Mouse (Mus musculus): Measurements from ENCODE around the gene Fam166b. TPM values are rescaled to one million over a fixed set of nuclear protein-coding genes. Genes with fewer than 3 reads are reported as not detected.

Gene Fam166b
- polyA plus RNA-seq, 1 experiment from 2014 or later, result 4.6 TPM

DNA sequence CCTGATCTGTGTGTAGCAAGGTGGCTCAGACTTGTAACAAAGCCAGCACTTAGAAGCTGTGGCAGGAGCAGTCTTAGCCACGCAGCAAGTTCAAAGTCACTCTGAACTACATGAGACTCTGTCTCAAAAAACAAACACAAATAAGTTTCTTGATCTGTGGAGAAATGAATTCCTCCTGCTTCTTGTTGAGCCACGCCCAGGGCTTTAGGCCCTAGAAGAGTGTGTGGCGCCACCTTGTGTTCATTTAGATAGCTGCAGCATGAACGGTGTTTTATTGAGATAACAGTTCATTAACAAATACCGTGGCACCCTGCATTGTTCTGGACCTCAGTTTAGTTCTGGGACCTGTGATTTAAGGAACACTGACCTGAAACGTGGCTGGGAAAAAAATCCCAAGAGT lies 8.6 kb downstream of the Fam166b start:
- no peak overlapping the region for H3K4me2 ChIP-seq (replicated peaks; ENCODE audit: low read depth, low read length)
- H3K9ac ChIP-seq (replicated peaks; ENCODE audit: low read depth), result no peak overlapping the region
- peak; percentile 96 for DNase-seq (ENCODE audit: low spot score)
- H3K36me3 ChIP-seq (ENCODE audit: insufficient read depth, low read length), result peaks cover 55% of the 10 kb centered on the region
- ATAC-seq, result peak; percentile 64
- WGBS, result under 1% methylated on average over 6 of the region's 6 CpGs
- H3K27me3 ChIP-seq (replicated peaks; ENCODE audit: insufficient read depth, low read length), result no peaks in the 10 kb centered on the region
- no peak overlapping the region for H3K4me3 ChIP-seq (ENCODE audit: low read depth, low read length)
- H3K27ac ChIP-seq (ENCODE audit: low read length), result peak overlapping the region; percentile 83
- H3K4me1 ChIP-seq (ENCODE audit: insufficient read depth, low read depth, low read length), result peaks cover 27% of the 10 kb centered on the region
- no peaks in the 10 kb centered on the region for H3K9me3 ChIP-seq (ENCODE audit: low read length)
- TF ChIP-seq EP300 (IDR thresholded peaks at IDR 0.05) (peak; percentile 77; the same call in 1 of the 2 replicates), CTCF (IDR thresholded peaks at IDR 0.05) (peak; percentile 97)

DNA sequence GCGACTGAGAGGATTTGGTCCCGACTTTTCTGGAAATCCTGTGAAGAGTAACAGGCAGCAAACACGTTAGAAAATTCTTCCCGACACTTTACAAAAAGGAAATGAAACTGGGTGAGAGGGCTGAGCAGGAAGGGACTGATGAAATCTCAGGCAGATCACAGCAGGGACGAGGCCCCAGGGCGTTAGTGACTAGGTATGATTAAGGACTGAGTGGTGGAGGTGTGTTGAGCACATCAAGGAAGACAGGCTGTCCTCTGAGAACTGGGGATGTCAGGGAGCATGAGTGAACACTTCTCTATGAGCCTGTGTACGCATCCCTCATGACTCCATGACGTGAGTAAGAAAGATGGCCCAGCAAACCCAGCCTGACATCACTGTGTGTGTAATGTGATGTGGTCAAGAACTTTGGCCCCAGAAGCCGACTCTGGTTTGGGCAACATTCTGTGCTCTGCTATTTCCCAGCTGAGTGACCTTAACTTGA lies 9.1 kb downstream of the Fam166b start:
- Histone ChIP-seq H3K4me2 (replicated peaks; ENCODE audit: low read depth, low read length) (no peak overlapping the region), H3K27ac (ENCODE audit: low read length) (peak overlapping the region; percentile 83), H3K27me3 (replicated peaks; ENCODE audit: insufficient read depth, low read length) (no peaks in the 10 kb centered on the region), H3K4me3 (ENCODE audit: low read depth, low read length) (no peak overlapping the region), H3K4me1 (ENCODE audit: insufficient read depth, low read depth, low read length) (peaks cover 27% of the 10 kb centered on the region), H3K9ac (replicated peaks; ENCODE audit: low read depth) (no peak overlapping the region), H3K36me3 (ENCODE audit: insufficient read depth, low read length) (peaks cover 53% of the 10 kb centered on the region), H3K9me3 (ENCODE audit: low read length) (no peaks in the 10 kb centered on the region)
- WGBS, result 46% methylated on average over 9 of the region's 9 CpGs
- DNase-seq (ENCODE audit: low spot score) (no peak), ATAC-seq (peak; percentile 58)
- TF ChIP-seq CTCF (IDR thresholded peaks at IDR 0.05), result no peak
- no peak for TF ChIP-seq EP300 (IDR thresholded peaks at IDR 0.05)

DNA sequence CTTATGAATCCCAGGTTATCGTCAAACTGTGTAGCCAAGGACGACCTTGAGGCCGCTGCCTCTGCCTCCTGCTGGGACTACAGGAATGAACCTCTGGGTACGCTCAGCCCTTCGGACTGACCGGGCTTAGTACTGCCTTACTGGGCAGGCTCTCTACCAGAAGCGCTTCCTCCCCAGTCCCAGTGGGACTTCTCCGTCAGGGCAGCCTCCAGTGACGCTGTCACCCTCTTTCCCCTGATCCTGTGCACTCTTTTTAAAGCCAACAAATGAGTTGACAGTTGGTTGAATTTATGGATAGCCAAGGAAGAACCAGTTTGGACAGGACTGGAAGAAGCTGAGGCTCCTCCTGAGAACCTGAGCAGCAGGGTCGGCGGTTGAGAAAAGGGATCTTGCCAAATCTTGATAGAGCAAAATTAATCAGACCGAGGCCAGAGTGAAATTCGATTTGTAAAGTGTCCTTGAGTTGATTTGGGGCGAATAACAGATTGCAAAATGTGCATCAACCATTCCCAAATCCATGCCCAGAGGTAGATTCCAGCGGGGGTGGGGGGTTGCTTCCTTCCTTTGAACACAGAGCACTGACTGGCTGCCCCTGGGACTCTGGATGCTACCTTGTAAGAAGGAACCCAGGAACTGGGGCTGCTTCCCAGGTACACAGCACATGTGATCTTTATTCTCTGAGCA lies 9.8 kb downstream of the Fam166b start:
- H3K27ac ChIP-seq (ENCODE audit: low read length), result peak overlapping the region; percentile 83
- peaks cover 48% of the 10 kb centered on the region for H3K36me3 ChIP-seq (ENCODE audit: insufficient read depth, low read length)
- no peak for TF ChIP-seq EP300 (IDR thresholded peaks at IDR 0.05)
- TF ChIP-seq CTCF (IDR thresholded peaks at IDR 0.05), result no peak; the same call in 1 of the 2 replicates
- H3K9ac ChIP-seq (replicated peaks; ENCODE audit: low read depth), result no peak overlapping the region
- ATAC-seq, result no peak
- H3K27me3 ChIP-seq (replicated peaks; ENCODE audit: insufficient read depth, low read length), result no peaks in the 10 kb centered on the region
- peaks cover 27% of the 10 kb centered on the region for H3K4me1 ChIP-seq (ENCODE audit: insufficient read depth, low read depth, low read length)
- DNase-seq (ENCODE audit: low spot score), result peak; percentile 54
- 46% methylated on average over 15 of the region's 15 CpGs for WGBS
- no peaks in the 10 kb centered on the region for H3K9me3 ChIP-seq (ENCODE audit: low read length)
- no peak overlapping the region for H3K4me3 ChIP-seq (ENCODE audit: low read depth, low read length)
- no peak overlapping the region for H3K4me2 ChIP-seq (replicated peaks; ENCODE audit: low read depth, low read length)

DNA sequence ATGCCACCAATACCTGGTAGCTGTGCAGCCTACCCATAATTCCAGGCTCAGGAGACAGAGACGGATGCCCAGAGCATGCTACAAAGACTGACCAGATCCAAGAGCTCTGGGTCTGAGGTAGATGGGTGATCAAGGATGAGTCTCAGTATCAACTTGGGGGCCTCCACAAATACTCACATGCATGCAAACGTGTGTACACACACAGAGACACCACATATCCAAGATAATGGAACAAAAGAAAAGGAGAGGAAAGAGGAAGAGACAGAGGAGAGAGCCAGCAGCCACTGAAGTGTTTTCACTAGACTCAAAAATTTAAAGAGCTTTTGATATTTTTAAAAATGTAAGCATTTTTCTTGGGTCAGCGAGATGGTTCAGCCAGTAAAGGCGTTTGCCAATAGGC lies 10.5 kb downstream of the Fam166b start:
- no peak overlapping the region for H3K4me2 ChIP-seq (replicated peaks; ENCODE audit: low read depth, low read length)
- no peaks in the 10 kb centered on the region for H3K9me3 ChIP-seq (ENCODE audit: low read length)
- H3K27me3 ChIP-seq (replicated peaks; ENCODE audit: insufficient read depth, low read length), result no peaks in the 10 kb centered on the region
- H3K4me3 ChIP-seq (ENCODE audit: low read depth, low read length), result no peak overlapping the region
- H3K27ac ChIP-seq (ENCODE audit: low read length), result peak overlapping the region; percentile 83
- TF ChIP-seq CTCF (IDR thresholded peaks at IDR 0.05) (no peak), EP300 (IDR thresholded peaks at IDR 0.05) (no peak)
- ATAC-seq, result no peak
- 49% methylated on average over 4 of the region's 4 CpGs for WGBS
- peaks cover 27% of the 10 kb centered on the region for H3K4me1 ChIP-seq (ENCODE audit: insufficient read depth, low read depth, low read length)
- H3K36me3 ChIP-seq (ENCODE audit: insufficient read depth, low read length), result peaks cover 41% of the 10 kb centered on the region
- no peak overlapping the region for H3K9ac ChIP-seq (replicated peaks; ENCODE audit: low read depth)
- no peak for DNase-seq (ENCODE audit: low spot score)

DNA sequence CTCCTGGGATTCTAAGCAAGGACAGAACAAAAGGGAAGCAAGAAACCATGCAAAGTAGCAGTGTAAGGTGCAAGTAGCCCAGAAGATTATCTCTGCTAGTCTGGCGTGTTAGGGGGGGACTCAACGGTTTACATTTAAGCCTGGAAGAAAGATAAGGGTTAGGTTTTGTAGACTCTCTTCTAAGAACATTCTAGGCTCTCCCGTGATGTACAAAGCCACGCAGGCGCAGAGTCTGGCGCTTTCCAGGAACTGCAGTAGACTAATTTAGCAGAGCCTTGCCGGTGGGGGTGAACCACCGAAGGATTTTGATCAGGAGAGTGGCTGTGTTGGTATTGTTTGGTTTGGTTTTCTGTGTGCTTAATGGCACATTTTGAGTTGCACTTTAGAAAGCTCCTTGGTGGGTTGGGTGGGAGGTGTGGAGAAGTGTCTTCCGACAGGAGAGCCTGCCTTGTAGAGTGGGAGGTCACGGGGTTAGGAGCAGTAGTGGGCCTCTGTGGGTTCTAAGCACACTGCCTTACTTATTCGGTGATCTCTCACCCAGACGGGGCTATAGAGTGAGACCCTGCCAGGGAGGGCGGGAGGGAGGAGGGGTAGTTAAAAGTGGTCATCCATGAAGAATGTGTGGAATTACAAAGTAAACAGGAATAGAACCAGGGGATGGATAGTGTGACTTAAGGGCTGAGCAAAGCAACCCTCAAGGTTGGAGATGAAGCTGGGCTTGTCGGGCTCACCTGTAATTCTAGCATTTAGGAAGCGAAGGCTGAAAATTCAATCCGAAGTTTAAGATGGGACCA lies 11.5 kb downstream of the Fam166b start:
- H3K36me3 ChIP-seq (ENCODE audit: insufficient read depth, low read length), result peaks cover 32% of the 10 kb centered on the region
- ATAC-seq (peak; percentile 25; the same call in 1 of the 2 replicates), DNase-seq (ENCODE audit: low spot score) (no peak)
- no peak overlapping the region for H3K4me2 ChIP-seq (replicated peaks; ENCODE audit: low read depth, low read length)
- WGBS, result 48% methylated on average over 16 of the region's 16 CpGs
- H3K27ac ChIP-seq (ENCODE audit: low read length), result peak overlapping the region; percentile 83
- TF ChIP-seq CTCF (IDR thresholded peaks at IDR 0.05) (no peak), EP300 (IDR thresholded peaks at IDR 0.05) (no peak; the same call in 1 of the 2 replicates)
- H3K4me1 ChIP-seq (ENCODE audit: insufficient read depth, low read depth, low read length), result peaks cover 27% of the 10 kb centered on the region
- H3K9me3 ChIP-seq (ENCODE audit: low read length), result no peaks in the 10 kb centered on the region
- H3K27me3 ChIP-seq (replicated peaks; ENCODE audit: insufficient read depth, low read length), result no peaks in the 10 kb centered on the region
- no peak overlapping the region for H3K4me3 ChIP-seq (ENCODE audit: low read depth, low read length)
- no peak overlapping the region for H3K9ac ChIP-seq (replicated peaks; ENCODE audit: low read depth)

DNA sequence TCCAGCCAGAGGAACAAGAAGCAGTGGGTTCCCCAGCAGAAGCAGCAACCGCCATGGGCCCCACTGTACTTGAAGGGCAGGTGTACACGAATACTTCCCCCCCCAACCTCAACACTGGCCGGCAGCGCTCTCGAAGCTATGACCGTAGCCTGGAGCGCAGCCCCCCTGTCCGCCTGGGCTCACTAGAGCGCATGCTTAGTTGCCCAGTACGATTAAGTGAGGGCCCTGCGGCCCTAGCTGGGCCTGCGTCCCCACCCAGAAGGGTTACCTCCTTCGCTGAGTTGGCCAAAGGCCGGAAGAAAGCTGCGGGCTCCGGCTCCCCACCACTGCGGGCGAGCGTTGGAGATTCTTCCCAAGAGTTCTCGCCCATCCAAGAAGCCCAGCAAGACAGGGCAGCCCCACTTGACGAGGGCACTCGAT lies 12.9 kb downstream of the Fam166b start:
- TF ChIP-seq EP300 (IDR thresholded peaks at IDR 0.05) (no peak), CTCF (IDR thresholded peaks at IDR 0.05) (no peak)
- no peaks in the 10 kb centered on the region for H3K27me3 ChIP-seq (replicated peaks; ENCODE audit: insufficient read depth, low read length)
- H3K36me3 ChIP-seq (ENCODE audit: insufficient read depth, low read length), result peaks cover 24% of the 10 kb centered on the region
- no peak for DNase-seq (ENCODE audit: low spot score)
- no peaks in the 10 kb centered on the region for H3K9me3 ChIP-seq (ENCODE audit: low read length)
- peak overlapping the region; percentile 9; the same call in 1 of the 2 replicates for H3K27ac ChIP-seq (ENCODE audit: low read length)
- 94% methylated on average over 22 of the region's 22 CpGs for WGBS
- peaks cover 27% of the 10 kb centered on the region for H3K4me1 ChIP-seq (ENCODE audit: insufficient read depth, low read depth, low read length)
- ATAC-seq, result no peak
- H3K4me3 ChIP-seq (ENCODE audit: low read depth, low read length), result no peak overlapping the region
- no peak overlapping the region for H3K4me2 ChIP-seq (replicated peaks; ENCODE audit: low read depth, low read length)
- H3K9ac ChIP-seq (replicated peaks; ENCODE audit: low read depth), result no peak overlapping the region
